Mouse (Mus musculus): ENCODE measurements around the gene Mrps18b. TPM values are rescaled to one million over a fixed set of nuclear protein-coding genes. Genes with fewer than 3 reads are reported as not detected.
A peak's percentile ranks its signal among the peaks of the same experiment; 100 is the strongest.

The Mrps18b gene
- polyA plus RNA-seq, 1 experiment from 2014 or later: 73.9 TPM

MicroRNA genes within 50 kb of the gene (microRNA counts, 519-probe panel; counts per million panel counts)
- microRNA mmu-miR-1894-3p: 19.7 counts per million
- microRNA mmu-miR-1894-5p: 2,137 counts per million, percentile 23 among the panel's probes with 10 or more counts
- 2,183 counts per million, percentile 27 among the panel's probes with 10 or more counts for microRNA mmu-miR-877

Small RNA genes lying within 50 kb of the gene (microRNA-seq; reads per million reads assigned to microRNA genes)
- gene Gm28033: not detected
- gene Mir1894: not detected
- 51.0 reads per million, percentile 46 among the genes with 10 or more reads in this experiment for gene Mir877

Other genes starting within 250 kb of the Mrps18b start
- 20.7 and 22.4 TPM in 2 replicates for gene Vars2, start 248.8 kb downstream of the Mrps18b start, polyA plus RNA-seq (2015; fragmentation: Nextera tagmentation; extraction: Ambion mirVana)
- 48.8 and 49.9 TPM in 2 replicates for gene Gtf2h4, start 242.7 kb downstream of the Mrps18b start, polyA plus RNA-seq (2015; fragmentation: Nextera tagmentation; extraction: Ambion mirVana)
- 46.8 and 51.9 TPM in 2 replicates for gene Ddr1, start 211.8 kb downstream of the Mrps18b start, polyA plus RNA-seq (2015; fragmentation: Nextera tagmentation; extraction: Ambion mirVana)
- 17.9 and 21.0 TPM in 2 replicates for gene Ier3, start 94.7 kb downstream of the Mrps18b start, polyA plus RNA-seq (2015; fragmentation: Nextera tagmentation; extraction: Ambion mirVana)
- gene Flot1, start 93.2 kb downstream of the Mrps18b start, polyA plus RNA-seq (2015; fragmentation: Nextera tagmentation; extraction: Ambion mirVana): 50.1 and 54.4 TPM in 2 replicates
- gene Tubb5, start 78.1 kb downstream of the Mrps18b start, polyA plus RNA-seq (2015; fragmentation: Nextera tagmentation; extraction: Ambion mirVana): 1,042 and 1,079 TPM in 2 replicates
- gene Mdc1, start 74.9 kb downstream of the Mrps18b start, polyA plus RNA-seq (2015; fragmentation: Nextera tagmentation; extraction: Ambion mirVana): 24.1 and 24.7 TPM in 2 replicates
- 71.0 and 73.3 TPM in 2 replicates for gene Nrm, start 55.1 kb downstream of the Mrps18b start, polyA plus RNA-seq (2015; fragmentation: Nextera tagmentation; extraction: Ambion mirVana)
- 21.3 and 23.4 TPM in 2 replicates for gene Ppp1r18, start 50.8 kb downstream of the Mrps18b start, polyA plus RNA-seq (2015; fragmentation: Nextera tagmentation; extraction: Ambion mirVana)
- 42.0 and 42.1 TPM in 2 replicates for gene Dhx16, start 36.6 kb downstream of the Mrps18b start, polyA plus RNA-seq (2015; fragmentation: Nextera tagmentation; extraction: Ambion mirVana)
- 20.5 and 21.2 TPM in 2 replicates for gene 2310061I04Rik, start 19.0 kb downstream of the Mrps18b start, polyA plus RNA-seq (2015; fragmentation: Nextera tagmentation; extraction: Ambion mirVana)
- 58.3 and 63.6 TPM in 2 replicates for gene Atat1, start 6.3 kb downstream of the Mrps18b start, polyA plus RNA-seq (2015; fragmentation: Nextera tagmentation; extraction: Ambion mirVana)
- 35.9 and 38.2 TPM in 2 replicates for gene Ppp1r10, start within 50 bp of the Mrps18b start, polyA plus RNA-seq (2015; fragmentation: Nextera tagmentation; extraction: Ambion mirVana)
- 71.6 and 87.8 TPM in 2 replicates for gene Abcf1, start 53.4 kb upstream of the Mrps18b start, polyA plus RNA-seq (2015; fragmentation: Nextera tagmentation; extraction: Ambion mirVana)
- gene Gnl1, start 63.5 kb upstream of the Mrps18b start, polyA plus RNA-seq (2015; fragmentation: Nextera tagmentation; extraction: Ambion mirVana): 49.4 and 50.3 TPM in 2 replicates
- gene Prr3, start 63.8 kb upstream of the Mrps18b start, polyA plus RNA-seq (2015; fragmentation: Nextera tagmentation; extraction: Ambion mirVana): 29.3 and 32.4 TPM in 2 replicates
- gene H2-T24, start 104.2 kb upstream of the Mrps18b start, polyA plus RNA-seq (2015; fragmentation: Nextera tagmentation; extraction: Ambion mirVana): 2.2 and 3.2 TPM in 2 replicates
- 6.1 and 8.4 TPM in 2 replicates for gene H2-T23, start 116.5 kb upstream of the Mrps18b start, polyA plus RNA-seq (2015; fragmentation: Nextera tagmentation; extraction: Ambion mirVana)
- 16.1 and 18.4 TPM in 2 replicates for gene H2-T22, start 126.4 kb upstream of the Mrps18b start, polyA plus RNA-seq (2015; fragmentation: Nextera tagmentation; extraction: Ambion mirVana)
- gene Gm6034, start 126.6 kb upstream of the Mrps18b start, polyA plus RNA-seq (2015; fragmentation: Nextera tagmentation; extraction: Ambion mirVana): not detected in 2 replicates
- gene Gm11127, start 142.0 kb upstream of the Mrps18b start, polyA plus RNA-seq (2015; fragmentation: Nextera tagmentation; extraction: Ambion mirVana): not detected in 2 replicates
- gene Gm19684, start 205.3 kb upstream of the Mrps18b start, polyA plus RNA-seq (2015; fragmentation: Nextera tagmentation; extraction: Ambion mirVana): not detected in 2 replicates
- 0.19 TPM in 1 of 2 replicates, not detected in the other for gene Gm7030, start 213.0 kb upstream of the Mrps18b start, polyA plus RNA-seq (2015; fragmentation: Nextera tagmentation; extraction: Ambion mirVana)